Mouse (Mus musculus) kidney, postnatal 14 days (tissue): ENCODE data around the gene Susd1.

Source experiments
- DNase-seq: peaks from one replicate; pipeline ENCODE4 v3.0.0; 2022; ENCODE audit warnings: mixed read lengths

The Susd1 gene

GRCm38 (mm10) chr4:59279111-59279510, 159.3 kb downstream of the Susd1 start:
- DNase-seq = no peak

- no peak for DNase-seq
Measured at GRCm38 (mm10) chr4:59278410-59278809, 160.0 kb downstream of the Susd1 start.

- DNase-seq = no peak
Measured at GRCm38 (mm10) chr4:59277958-59278357, 160.5 kb downstream of the Susd1 start.

DNA sequence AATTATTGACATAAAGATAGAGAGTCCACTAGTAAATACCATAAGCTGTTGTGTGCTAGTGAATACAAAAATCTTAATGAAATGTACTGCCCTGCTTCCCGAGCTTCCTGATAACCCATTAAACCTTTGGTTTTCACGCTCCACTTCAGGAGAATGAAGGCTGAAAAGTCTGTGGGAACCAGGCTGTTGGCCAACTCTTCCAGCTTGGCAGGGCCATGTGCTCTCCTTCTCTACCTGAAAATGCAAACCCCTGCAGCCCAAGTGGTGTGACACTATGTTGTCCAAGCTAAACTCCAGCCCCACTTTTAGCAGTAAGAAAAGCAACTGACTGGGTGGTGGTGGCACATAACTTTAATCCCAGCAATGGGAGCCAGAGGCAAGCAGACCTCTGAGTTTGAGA, 162.5 kb downstream of the Susd1 start:
- DNase-seq = no peak

- no peak for DNase-seq
Measured at GRCm38 (mm10) chr4:59275494-59275893, 162.9 kb downstream of the Susd1 start.

- no peak for DNase-seq
Measured at GRCm38 (mm10) chr4:59274136-59274535, 164.3 kb downstream of the Susd1 start.

DNA sequence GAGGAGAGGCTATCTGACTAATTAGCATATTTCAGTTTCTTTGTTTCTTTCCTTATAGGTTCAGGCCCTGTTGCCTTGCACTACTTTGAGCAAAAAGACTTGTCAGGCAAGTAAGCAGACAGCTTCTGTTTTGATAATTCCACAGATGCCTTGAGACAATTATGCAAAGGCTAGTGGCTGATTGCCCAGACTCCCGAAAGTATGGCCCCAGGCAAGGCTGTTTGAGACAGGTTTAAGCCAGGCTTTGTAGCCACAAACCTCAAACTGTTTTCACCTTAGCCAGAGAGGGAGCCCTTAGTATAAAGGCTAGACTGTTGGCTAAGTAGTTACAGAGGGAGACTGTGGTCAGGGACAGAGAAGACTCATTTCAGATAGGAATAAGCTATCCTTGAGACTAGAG, 165.1 kb downstream of the Susd1 start:
- DNase-seq = peak; percentile 58

- no peak for DNase-seq
Measured at GRCm38 (mm10) chr4:59265631-59266030, 172.8 kb downstream of the Susd1 start.

DNA sequence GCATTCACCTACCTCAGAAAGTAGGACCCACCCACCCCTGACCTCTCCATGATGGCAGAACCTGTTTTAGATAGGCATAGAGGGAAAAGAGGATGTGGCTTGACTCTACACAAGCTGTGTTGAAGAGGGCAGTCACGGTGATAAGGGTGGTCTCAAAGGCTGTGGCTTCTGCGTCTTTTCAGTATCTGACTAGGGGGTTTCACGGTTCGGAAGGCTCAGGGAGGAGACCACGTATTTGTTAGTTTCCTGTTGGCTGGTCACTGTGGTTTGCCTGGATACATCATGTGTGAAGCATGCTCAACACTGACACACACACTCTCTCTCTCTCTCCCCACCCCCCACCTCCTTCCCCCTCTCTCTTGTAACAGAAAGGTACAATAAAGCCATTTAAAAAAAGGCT, 173.3 kb downstream of the Susd1 start:
- no peak for DNase-seq
